Mouse (Mus musculus) embryonic fibroblast, embryonic 13.5 days (primary cell): Measurements from ENCODE around the gene Grhl3.

Experiments
- CTCF ChIP-seq: IDR thresholded peaks from 2 replicates; pipeline ENCODE4 v1.5.1; 2011; ENCODE audit warnings: mild to moderate bottlenecking, control low read depth, low read length, moderate library complexity, borderline replicate concordance; ENCODE audit not compliant: insufficient read depth
- POLR2A ChIP-seq: IDR thresholded peaks from 2 replicates; pipeline ENCODE4 v1.6.1; 2011; ENCODE audit warnings: low read depth, mild to moderate bottlenecking, control low read depth, low read length, moderate library complexity

GRCm38 (mm10) chr4:135531771-135532613 lies 41.4 kb downstream of the Grhl3 start:
- TF ChIP-seq CTCF = no peak
- no peak for TF ChIP-seq POLR2A
